Mouse (Mus musculus): ENCODE results near the gene Fads3. TPM values are rescaled to one million over a fixed set of nuclear protein-coding genes. Genes with fewer than 3 reads are reported as not detected.

Fads3 gene
- total RNA-seq, 2 experiments from 2014 or later: 55.6 to 55.7 TPM

DNA sequence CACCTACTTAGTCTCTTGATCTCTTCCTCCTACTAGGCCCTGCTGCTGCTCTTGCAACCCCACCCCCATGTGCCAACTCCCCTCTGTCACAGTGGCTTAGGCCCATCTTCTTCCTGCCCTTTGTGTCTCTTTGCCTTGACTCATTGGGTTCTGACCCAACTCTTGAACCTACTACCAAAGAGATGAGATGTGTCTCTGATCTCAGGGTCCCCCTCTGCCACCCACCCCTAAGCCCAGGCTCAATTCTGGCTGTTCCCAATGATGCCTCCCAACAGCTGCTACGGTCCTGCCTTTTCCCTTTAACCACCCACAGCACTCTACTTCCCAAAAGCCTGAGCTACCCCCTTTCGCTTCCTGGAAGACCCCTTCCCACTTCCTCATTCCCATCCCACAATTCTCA, 19.4 kb upstream of the Fads3 start:
- no peak for DNase-seq

DNA sequence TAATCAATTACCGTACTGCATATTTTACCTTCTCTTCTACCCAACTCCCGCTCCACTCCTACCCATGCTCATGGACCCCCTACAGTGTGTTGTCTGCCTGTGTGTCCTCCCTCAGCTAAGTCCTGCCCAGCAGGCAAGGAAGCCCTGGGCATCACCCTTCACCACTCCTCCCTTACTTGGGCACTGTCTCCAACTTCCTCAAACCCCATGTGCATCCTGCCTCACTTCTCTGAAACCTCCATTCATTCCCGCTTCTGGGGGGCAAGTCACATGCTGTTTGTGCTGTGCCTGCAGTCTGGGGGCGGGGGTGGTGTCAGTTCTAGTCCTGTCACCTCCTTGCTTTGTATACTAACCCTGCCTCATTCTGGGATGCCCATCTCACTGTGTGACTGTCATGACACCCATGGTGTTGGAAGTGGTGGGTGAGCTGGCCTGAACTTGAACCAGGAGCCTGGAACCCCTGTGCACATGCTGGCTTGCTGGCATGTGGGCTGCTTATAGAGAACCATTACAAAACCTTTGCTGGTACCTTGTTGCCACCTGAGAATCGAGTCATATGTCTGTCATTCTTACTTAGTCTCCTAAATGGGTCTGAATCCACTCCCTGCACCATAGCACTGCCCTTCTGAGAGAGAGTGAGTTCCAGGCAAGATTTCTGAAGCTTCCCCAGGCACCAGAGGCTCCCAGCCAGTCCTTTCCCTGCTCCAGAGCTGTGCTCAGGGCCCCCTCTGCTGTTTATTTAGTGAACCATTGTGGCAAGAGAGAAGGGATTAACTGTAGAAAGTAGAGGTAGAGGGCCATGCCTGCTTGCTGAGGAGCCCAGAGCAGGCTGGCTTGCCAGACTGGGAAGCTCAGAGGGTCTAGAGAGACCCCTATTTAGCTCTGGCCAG, 18.7 kb upstream of the Fads3 start:
- DNase-seq: peak; percentile 65

DNA sequence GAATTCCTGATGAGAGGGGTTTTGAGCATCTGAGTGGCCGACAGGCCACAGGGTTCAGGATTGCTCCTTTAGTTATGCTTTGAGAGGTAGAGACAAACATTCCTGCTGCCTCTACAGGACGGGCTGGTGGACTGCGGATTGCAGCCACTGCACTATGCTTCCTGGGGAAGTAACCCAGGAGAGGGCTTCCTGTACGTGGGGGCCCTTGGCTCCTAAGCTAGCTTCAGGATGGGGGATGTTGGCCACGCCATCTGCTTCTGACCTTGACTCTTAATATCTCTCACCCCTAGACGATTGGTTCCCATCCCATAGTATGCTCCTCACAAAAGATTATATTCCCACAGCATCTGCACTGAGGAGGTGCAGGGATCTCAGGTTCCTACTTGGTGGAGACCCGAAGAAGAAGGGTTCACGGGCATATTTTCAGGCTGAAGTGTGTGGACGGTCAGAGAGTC, 18.0 kb upstream of the Fads3 start:
- no peak for DNase-seq

DNA sequence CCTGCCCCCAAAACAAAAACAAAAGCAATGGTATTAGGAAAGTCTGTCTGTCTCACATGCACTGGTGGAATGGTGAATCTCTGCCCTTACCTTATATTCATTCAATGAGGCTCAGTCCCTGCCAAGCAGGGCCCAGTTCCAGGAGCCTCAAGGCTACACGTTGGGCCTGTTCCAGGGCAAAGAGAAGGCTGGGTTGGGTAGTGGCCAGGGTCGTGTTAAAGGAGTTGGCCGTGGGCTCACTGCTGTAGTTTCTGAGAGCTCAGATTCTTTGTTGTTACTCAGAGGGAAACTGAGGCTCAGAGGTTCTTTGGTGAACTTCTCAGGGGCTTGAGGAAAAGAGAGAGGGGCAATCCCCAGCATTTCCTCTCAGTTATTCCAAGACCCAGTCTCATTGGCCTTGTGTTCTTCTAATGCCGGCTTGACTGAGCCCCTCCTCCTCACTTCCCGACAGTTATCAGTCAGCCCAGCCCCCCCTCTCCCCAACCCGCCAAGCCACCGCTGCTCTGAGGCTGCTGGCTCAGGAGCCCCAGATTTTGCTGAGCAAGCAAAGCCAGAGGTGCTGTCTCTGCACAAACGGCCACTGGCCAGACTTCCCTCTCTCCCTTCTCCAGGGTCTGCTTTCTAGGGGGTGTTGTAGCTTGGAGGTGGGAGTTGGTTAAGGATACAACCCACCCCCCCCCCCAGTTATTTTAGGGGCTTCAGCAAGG, 16.0 kb upstream of the Fads3 start:
- peak; percentile 75 for DNase-seq

DNA sequence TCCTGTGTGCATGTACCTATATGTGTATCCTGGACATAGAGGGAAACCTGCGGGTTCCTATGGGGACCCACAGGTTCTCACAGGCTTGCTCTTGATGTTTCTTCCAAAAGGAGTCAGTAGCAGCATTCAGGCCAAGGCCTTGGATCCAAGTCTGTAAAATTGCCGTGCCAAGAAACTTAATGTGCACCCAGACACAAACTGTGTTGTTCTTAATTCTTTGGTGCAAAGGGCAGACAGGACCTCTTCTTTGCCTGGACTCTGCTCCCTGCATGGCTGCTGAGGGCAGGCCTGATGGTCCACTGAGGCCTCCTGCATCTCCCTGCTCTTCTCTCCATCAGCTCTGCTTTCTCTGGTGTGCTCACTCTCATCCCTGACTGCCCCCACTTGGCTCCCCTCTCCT, 11.6 kb upstream of the Fads3 start:
- no peak for DNase-seq

DNA sequence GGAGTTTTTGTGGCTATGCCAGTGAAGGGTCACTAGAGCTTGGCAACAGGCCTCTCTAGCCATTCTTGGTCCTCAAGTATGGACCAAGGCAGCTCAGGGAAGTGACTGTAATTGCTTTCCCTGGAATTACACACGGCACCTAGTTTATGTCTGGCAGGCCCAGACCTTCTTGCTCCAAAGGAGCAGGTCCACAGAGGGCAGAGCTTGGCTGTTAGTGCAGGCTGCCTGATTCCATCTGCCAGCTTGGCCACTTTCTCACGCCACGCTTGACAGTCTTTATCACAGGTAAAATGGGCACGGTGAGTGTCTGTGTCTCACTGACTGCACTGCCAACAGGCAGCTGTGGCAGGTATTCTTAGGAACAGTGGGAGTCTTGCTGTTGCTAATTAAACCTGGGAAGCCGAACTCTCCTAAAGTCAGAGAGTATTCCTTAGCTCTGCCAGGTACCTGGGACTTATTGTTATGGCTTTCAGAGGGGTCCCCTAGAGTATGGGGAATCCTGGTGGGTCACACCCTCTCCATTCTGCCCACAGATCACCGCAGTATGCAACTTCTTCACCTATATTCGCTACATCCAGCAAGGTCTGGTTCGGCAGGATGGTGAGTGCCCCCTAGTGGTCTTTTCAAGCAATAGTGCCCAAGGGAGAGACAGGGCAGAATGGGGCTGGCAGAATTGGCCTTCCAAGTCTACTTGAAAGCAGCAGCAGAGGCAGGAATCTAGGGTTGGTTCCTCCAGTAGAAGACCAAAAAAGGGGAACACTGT, 8.0 kb upstream of the Fads3 start:
- DNase-seq: peak; percentile 74

DNA sequence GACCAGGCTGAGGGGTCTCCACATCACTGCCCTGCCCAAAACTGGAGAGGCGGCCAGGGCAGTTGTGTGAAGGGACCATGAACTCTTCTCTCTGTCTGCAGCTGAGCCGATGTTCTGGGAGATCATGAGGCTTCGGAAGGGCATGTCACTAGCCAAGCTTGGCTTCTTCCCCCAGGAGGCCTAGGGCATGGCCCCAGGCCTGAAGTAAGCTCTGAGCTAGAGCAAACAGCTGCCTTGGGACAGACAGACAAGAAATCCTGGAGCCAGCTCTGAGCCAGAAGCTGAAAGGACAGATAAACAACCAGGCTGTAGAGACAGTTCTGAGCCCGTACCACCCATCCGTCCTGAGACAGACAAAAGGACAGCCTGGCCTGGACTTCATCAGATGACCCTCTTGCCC, 7.0 kb upstream of the Fads3 start:
- DNase-seq: no peak

DNA sequence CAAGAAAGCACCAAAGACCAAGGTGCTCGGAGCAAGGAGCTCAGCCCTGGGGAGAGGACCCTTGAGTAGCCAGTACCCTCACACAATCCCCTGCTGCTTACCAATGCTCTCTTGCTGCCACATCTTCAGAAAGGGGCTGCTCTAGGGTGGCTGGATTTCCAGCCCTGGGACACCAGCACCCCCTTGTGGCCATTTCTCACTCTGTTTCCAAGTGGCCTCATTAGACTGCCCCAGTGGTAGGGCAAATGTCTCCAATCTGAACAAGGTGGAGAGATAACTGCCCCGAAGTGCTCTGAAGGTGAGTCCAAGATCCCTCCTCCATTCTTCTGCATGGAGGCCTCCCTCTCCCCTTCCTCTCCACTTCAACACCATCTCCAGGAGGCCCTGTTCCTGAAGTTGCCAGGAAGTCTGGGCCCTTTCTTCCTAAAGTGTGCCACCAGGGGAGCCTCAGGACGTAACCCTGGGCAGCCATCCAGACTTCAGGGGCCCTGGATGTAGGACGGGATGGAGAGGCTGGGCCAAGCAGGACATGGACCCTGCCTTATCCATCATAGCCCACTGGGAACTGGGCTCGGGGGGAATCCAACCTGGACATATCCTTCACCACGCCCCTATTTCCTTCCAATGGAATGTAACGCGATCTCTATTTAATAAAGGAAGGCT, 6.5 kb upstream of the Fads3 start:
- DNase-seq: peak; percentile 93

DNA sequence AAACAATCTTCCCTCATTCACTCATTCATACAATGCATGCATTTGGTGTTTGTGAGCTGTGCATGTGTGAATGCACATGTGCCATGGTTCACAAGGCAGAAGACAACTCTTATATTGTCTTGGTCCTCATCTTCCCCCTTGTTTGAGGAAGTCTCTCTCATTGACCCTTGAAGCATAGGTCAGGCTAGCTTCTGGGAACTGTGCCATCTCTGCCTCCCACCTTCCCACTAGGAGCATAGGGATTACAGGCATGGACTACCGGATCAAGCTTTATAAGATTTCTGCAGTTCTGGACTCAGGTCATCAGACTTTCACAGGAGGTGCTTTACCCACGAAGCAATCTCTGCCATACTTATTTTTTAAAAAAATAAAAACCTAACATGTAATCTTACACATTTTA, 3.8 kb upstream of the Fads3 start:
- DNase-seq: no peak

DNA sequence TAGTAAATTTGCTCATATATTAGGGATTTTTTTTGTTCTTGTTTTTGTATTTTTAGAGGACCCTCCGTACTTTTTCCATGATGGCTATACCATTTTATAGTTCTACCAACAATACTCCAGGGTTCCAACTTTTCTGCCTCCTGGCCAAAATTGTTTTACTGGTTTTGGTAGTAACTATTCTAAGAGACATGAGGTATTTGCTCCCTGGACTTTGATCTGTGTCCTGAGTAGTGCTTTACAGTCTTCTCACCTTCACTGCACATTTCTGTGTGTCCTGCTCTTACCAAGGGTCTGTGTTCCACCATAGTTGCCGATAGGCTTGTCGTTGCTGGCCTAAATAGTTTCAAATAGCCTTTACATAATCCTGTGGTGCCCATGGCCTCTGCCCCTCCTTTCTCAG, 3.0 kb upstream of the Fads3 start:
- DNase-seq: no peak

DNA sequence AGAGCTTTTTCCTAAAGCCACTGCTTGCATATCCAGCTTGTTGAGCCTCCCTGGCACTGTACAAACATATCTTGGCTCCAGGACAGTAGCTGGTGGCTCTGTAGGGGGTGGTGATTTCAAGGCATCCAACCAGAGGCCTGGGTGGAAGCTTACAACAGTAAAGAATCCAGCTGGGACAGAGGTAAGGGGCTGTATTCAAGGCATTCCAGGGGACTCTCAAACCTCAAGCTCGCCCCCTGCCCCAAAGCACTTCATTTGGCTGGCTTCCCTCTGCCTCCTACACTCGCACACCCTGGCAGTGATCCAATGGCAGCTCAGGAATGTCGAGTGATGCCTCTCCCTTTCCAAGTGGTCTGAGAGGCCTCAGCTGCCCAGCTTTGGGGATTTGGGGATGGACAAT, 2.5 kb upstream of the Fads3 start:
- peak; percentile 79 for DNase-seq

DNA sequence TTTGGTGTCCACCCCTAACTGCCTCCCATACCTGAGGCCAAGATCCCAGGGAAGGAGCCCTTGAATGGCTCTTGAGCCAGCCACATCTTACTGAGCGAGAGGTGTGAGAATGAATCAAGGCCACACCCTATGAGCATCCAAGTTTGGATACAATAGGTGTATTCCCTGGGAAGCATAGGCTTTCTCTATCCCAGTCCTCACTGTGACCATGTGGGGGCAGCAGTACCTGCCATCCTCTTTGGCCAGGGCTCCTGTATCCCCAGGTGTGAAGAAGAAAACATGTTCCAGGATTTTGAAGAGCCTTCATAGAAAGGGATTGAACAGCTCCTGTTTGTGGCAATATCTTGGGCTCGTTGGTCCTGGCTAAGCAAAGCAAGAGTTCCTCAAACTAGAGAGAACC, 1.8 kb upstream of the Fads3 start:
- no peak for DNase-seq

DNA sequence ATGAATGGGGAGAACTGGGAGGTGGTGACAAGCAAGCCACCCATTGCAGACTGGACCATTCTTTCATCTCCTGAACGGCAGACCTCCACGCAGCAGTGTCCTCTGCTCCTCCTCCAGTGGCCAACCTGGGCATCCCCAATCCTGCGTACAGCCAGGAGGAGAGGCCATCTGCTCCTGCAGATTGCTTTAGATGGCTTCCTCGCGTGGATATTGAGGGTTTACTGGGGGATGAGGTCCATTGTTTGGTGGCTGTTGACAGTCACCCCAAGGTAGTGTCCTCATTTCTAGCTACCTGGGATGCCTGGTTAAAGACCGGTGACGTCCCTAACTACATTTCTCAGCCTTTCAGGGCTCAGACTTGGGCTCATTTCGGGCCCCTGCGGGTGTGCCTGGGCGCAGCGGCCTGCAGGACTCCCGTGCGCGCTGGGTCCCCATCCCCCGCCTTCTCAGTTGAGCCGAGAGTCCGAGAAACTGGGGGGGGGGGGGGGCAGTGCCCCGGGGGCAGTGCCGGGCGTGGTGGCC, 442 bp upstream of the Fads3 start:
- DNase-seq: no peak

DNA sequence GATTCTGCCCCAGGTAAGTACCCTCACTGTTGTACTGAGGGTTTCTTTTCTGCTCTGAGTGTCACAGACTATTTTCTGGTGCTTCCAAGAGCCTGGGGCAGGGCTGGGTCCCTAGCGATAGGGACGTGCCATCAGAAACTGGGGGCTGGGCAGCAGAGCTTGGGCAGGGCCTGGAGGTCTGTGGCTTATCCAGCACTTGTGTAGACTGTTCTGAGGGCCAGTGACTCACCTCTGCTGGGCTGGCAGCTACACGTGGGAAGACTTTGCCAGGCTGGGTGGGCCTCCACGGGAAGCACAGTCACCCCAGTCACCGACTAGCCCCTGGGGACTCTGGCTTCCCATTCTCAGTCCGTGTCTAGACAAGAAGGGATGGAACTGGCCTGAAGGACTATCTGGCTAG, 863 bp downstream of the Fads3 start:
- peak; percentile 57 for DNase-seq

DNA sequence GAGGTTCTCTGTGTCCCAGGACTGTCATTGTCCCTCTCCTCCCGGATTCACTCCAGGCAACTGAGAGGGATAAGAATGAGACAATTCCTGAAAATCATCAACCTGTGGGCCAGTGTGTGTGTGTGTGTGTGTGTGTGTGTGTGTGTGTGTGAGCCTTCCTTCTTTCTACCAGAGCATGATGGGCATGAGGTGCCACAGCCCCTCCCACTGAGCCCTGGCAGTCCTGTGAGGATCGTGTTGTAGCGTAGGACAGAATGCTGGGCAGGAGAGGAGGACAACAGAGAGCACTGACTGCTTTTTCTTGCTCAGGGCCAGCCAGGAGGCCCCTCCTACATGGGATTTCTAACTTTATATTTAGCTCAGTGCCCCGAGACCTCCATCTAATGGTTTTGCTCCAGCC, 1.4 kb downstream of the Fads3 start:
- no peak for DNase-seq

DNA sequence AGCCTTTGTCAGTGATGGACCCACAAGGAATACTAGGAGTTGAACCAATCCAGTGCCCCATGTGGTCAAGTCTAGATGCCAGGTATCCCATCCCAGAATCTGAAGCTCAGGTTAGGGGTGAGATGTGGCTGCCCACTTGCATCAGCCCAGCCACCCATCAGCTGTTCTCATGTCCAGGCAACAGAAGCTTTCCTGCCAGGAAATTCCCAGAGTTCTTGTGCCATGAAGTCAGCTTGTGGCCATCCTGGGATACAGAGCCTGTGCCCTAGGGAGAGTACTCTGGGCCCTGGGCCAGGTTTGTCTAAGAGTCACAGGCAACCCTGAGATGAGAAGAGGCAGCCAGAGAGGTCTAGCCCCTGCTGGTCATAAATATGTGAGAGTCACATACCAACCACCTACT, 2.3 kb downstream of the Fads3 start:
- DNase-seq: peak; percentile 87

DNA sequence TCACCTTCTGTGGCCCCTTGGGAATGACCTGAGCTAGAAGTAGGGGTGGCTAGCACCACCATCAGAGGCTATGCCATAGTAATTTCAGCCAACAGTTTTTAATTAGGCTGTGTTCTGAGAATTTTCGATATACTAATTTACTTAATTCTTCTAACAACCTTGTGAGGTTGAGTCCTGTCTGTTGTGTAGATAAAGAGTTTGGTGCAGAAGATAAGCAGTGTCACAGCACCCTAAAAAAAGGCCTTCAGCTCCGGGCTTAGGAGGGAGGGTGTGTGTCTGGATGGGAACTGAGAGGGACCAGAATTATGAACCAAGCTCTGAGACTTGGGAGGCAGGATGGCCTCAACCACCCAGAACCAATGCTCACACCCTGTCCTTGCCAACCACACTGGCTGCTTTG, 4.3 kb downstream of the Fads3 start:
- DNase-seq: no peak

DNA sequence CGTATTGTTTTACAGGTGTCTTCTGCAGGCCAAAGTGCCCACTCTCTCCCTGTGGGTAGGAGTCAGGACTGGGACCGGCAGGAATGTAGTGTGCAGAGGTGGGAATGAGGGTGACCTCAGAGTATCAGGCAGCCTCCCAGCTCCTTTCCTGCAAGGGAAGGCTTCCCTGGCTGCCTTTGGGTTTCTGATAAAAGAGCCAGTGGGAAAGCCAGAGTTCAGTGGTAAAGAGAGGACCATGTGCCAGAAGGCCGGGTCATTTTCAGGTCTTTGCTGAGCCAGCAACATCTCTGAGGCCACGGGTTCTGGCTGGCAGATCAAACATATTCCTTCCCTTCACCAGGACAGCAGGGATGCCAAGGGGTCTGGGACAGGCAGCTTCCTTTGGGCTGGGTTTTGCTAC, 5.0 kb downstream of the Fads3 start:
- peak; percentile 57 for DNase-seq

DNA sequence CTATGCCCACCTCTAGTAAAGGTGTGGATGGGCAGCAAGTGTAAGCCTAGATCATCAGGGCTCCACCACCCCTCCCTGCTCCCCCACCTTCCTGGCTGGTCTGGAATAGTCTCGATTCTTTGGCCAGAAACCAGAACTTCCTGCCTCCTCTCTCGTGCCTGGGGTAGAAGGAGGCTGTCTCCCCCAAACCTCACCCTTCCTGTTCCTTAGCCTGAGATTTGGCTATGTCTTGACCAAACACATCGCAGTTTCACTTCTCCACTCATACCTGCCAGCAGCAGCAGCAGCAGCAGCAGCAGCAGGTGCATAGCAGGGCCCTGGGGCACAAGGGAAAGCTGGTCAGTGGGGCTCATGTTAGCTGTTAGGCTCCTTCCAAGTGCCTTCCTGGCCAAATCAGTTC, 5.6 kb downstream of the Fads3 start:
- DNase-seq: no peak

DNA sequence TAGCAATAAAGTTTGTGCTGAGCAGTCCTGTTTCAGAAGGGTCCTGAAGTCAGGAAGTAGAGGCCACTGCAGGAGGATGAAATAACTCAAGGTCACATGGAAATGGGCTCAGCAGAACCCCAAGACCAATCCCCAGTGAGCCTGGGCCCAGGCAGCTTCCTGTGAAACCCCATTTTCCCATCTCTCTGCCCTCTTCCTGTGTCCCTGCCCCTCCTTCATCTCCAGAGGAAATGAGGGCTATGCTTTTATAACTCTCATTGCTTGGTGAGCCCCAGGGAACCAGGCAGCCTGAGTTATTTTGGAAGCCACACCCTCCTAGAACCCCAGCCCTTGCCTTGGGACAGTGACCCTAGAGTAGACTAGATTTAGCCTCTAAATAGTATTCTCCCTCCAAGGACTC, 8.2 kb downstream of the Fads3 start:
- DNase-seq: no peak

DNA sequence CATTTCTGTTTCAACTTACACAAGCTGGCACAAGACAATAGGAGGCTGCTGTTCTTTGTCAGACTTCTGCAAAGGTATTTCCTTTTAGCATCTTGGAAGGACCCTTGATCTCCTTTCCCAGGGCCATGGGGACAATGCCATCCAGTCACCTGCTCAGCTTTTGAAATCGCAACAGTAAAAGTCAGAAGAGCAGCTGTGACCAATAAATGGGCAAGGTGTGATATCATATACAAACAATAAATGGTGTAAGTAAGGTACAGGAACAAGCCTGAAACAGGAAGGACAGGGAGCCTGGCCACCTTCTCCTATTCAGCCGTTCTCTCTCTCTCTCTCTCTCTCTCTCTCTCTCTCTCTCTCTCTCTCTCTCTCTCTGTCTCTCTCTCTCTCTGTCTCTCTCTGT, 9.1 kb downstream of the Fads3 start:
- no peak for DNase-seq

DNA sequence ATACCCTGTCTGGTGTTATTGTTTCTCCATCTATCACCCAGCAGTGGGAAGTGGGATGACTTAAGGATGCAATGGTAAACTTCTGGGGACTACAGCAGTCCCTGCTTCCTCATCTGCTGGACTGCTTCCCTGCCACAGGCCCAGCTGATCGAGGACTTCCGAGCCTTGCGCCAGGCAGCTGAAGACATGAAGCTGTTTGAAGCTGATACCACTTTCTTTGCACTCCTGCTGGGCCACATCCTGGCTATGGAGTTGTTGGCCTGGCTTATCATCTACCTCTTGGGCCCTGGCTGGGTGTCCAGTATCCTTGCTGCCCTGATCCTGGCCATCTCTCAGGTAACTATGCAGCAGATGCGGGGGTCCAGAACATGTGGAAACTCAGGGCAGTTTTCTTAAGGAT, 11.3 kb downstream of the Fads3 start:
- no peak for DNase-seq

Measured in heart, postnatal 4 days (tissue).